Mouse (Mus musculus): ENCODE measurements at regions not wholly inside any gene's neighbourhood (a gene's known extent, or its start where the extent isn't known, plus 50 kb on each side); places are given as distances from the start of the nearest gene placed in this dataset.
"Not testable (repeated sequence)": the region's sequence is repeated elsewhere in the genome, so short reads cannot be mapped to it uniquely, and the experiment has no call there.

DNA sequence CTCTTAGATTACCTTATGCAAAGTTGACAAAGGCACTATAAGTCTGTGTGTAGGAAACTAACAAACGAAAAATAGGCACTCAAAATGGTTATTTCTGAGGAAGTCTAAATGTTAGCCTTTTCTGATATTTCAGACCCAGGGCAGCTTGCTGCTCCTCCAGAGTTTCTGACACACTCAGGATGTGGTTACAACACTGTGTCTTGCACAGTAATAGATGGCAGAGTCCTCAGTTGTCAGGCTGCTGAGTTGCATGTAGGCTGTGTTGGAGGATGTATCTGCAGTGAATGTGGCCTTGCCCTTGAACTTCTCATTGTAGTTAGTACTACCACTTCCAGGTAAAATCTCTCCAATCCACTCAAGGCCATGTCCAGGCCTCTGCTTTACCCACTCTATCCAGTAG is 1039.7 kb downstream of the Adam6a start:
- DNase-seq = no peak

DNA sequence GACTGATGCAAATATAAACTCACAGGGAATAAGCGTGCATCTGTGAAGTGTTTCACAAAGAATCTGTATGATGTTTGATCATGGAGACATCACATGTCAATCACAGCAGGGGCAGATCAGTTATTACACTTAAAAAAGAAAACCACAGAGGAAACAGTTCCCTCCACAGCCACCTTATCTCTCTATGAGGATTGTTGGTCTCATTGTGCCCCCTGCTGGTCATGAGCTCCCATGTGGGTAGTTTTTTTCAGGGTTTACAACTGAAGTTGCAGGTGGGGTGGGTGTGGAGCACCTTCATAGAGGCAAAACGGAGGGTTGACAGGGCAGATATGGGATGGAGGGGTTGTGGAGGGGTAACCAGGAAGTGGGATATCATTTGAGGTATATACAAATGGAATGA is 1043.5 kb downstream of the Adam6a start:
- DNase-seq = no peak

DNA sequence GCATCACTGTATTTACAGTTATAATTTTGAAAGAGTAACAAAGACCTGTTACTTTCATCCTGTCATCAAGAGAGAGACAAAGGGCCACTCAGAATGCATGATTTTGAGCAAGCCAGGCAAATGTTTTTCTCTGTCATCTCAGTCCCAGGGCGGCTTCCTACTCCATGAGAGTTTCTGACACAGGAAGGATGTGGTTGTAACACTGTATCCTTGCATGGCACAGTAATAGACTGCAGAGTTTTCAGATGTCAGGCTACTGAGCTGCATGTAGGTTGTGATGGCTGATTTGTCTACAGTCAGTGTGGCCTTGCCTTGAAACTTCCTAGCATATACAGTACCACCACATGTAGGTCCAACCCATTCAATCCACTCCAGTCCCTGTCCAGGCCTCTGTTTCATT is 1054.0 kb downstream of the Adam6a start:
- DNase-seq = no peak

DNA sequence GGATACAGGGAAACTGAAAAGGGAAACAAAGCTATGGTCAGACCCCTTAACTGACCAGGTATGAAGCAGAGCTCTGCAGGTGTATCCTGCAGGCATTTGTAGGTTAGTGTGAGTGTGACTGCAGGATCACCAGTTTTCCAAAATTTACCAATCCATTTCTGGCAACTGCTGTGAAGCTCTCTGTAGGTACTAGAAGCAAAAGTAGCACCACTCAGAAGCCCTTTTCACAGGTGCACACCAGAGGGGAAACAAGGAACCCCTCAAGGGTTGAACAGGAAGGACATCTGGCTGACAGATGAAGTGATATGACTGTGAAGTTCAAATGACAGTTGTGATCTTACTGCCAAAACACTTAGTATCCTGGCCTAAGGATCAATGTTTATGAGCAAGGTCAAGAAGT is 1065.5 kb downstream of the Adam6a start:
- DNase-seq = no peak

DNA sequence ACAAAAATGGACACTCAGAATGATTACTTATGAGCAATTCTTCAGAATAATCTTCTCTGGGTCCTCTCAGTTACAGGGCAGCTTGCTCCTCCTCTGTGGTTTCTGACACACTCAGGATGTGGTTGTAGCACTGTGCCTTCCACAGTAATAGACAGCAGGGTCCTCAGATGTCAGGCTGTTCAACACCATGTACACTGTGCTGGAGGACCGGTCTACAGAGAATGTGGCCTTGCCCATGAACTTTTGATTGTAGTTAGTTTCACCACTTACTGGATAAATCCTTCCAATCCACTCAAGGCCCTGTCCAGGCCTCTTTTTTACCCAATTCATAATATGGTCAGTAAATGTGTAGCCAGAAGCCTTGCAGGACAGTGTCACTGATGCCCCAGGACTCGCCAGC is 1068.4 kb downstream of the Adam6a start:
- DNase-seq = no peak

DNA sequence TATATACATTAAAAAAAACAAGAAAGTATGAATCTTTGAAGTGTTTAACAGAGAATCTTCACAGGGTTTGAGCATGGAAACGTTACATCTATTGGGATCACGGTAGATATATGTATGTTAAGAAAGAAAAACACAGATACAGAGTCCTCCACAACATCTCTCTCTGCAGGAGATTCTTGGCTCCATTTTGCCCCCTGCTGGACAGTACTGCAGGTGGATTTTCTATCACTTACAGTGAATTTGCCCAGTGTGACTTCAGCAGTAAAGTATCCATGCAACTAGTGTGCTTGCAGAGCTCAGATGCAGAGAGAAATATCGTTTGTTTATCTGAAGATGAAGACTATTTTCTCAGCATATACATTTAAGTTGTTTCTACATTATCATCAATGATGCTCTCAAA is 1071.5 kb downstream of the Adam6a start:
- DNase-seq = no peak

DNA sequence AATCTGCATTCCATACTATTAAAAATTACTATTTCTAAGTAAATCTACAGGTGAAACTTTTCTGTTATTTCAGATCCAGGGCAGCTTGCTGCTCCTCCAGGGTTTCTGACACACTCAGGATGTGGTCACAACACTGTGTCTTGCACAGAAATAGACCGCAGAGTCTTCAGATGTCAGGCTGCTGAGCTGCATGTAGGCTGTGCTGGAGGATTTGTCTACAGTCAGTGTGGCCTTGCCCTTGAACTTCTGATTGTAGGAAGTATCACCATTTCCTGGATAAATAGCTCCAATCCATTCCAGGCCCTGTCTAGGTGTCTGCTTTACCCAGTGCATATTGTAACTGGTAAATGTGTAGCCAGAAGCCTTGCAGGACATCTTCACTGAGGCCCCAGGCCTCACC is 1072.0 kb downstream of the Adam6a start:
- no peak for DNase-seq

DNA sequence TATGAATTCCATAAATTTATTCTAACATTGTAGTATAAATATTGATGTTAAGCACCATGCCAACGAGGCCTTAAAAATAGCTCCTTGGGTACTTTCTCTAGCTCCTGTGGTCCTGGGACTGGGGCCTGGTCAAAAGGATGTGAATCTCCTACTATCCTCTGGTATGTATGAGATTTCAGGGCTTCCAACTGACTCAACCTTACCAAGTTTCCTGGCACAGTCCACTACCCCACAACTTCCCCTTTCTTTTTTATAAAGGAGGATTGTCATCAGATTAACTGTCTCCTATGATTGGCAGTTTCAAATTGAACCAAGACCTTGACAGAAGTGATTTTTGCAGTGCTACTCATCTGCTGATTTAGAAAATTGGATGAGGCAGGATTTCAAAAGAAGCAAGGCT is 1097.4 kb downstream of the Adam6a start:
- no peak for DNase-seq

DNA sequence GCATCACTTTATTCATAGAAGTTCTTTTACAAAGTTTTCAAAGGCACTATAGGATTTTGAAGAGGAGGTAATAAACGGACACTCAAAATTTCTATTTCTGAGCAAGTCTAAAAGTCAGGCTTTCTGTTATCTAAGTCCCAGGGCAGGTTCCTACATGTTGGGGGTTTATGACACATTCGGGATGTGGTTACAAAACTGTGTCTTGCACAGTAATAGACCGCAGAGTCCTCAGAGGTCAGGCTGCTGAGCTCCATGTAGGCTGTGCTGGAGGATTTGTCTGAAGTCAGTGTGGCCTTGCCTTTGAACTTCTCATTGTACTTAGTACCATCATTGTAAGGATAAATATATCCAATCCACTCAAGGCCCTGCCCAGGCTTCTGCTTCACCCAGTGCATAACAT is 1102.7 kb downstream of the Adam6a start:
- DNase-seq = no peak

DNA sequence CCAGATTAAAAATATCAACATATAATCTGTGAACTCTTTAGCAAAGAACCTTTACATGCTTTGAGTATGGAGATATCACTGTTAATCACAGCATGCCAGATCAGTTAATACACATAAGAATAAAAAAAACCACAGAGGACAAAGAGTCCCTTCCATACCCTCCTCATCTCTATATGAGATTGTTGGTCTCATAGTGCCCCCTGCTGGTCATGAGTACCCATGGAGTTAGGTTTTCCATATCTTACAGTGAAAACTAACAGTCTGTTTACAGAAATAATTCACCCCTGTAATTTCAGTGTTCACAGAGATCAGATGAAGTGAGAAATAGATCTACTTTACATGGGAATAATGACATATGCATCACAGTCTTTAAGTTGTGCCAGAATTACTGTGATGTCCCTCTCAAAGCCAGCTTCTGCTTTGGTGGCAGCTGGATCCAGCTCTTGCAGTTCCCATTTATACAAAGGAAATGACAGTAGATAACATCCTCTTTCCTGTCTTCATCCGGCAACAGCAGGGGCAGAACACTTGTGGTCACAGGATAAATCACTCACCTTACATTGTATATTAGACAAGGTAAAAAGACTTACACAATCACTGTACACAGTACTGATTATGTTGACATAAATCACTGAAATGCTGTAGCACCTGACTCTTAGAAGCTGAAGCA is 1106.9 kb downstream of the Adam6a start:
- not testable (repeated sequence) for DNase-seq

DNA sequence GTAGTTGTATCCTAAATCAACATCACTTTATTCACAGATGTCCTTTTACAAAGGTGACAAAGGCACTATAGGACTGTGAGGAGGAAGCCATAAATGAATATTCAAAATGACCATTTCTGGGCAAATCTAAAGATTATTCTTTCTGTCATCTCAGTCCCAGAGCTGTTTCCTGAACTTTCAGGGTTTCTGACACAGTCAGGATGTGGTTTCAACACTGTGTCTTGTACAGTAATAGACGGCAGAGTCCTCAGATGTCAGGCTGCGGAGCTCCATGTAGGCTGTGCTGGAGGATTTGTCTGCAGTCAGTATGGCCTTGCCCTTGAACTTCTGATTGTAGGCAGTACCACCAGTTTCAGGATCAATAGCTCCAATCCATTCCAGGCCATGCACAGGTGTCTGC is 1113.4 kb downstream of the Adam6a start:
- not testable (repeated sequence) for DNase-seq
